Mouse (Mus musculus) frontal cortex, postnatal 25 days (tissue): ENCODE data around the gene Itgb4.

Source experiments
- DNase-seq, 2 experiments: peaks; one replicate each; pipeline ENCODE4 v3.0.0; 2022; ENCODE audit warnings: low spot score in 2 of 2

The Itgb4 gene

DNA sequence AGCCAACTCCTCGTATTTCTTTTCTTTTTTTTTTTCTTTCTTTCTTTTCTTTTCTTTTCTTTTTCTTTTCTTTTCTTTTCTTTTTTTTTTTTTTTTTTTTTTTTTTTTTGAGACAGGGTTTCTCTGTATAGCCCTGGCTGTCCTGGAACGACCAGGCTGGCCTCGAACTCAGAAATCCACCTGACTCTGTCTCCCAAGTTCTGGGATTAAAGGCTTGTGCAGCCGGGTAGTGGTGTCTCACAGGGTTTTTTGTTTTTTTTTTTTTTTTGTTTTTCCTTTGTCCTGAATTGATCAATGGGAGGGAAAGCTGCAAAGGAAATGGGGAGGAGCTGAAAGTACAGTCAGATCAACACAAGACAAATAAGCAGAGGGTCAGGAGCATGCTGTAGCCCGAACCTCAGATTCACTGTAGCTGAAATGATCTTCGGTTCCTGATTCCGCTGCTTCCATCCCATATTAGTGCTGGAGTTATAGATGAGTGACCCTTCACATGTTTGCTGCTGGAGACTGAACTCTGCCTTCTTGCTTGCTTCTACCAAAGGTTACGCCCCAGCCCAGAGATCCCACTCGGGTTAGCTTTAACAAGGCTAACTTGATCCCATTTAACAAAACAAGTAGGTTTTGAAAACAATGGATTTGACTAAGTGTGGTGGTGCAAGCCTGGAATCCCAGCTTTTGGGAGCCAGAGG, 53.8 kb downstream of the Itgb4 start:
- no peak for DNase-seq

- no peak for DNase-seq
These were observed 54.8 kb downstream of the Itgb4 start for GRCm38 (mm10) chr11:116029086-116029865.

DNA sequence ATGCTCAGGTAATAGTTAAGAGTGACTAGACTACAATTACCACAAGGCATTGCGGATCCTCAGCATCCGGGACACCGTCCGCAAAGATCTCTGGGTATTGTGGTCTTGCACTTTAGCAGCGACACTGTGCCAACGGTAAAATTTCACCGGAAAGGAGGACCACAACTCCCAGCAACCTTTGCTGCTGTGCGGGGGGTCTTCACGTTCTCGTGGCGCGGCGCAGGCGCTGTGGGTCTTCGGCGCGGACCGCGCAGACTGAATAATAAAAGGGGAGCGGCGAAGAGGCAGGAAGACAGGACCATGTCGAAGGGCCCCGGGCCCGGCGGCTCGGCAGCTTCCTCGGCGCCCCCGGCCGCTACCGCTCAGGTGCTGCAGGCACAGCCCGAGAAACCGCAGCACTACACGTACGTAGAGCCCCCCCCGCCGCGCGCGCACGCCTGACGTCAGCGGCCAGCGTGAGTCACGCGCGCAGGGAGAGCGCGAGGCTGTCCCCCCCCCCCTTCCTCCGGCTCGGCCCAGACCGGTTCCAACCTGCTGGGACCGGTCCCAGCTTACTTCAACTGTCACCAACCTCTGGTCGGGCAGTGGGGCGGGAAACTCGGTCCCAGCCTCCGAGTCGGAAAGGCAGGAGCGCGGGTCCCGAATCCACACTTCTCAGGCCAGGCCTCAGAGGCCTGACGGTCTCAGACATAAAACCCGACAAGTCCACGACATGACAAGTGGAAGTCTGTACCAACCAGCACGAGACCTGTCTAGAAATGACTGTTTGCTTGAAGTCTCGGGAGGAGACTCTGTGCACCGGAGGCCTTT, 55.8 kb downstream of the Itgb4 start, which contains the start of gene Unk:
TSS of gene Unk (plus strand) at position 235 of the 810 bp plus-strand sequence.
- DNase-seq: peak; percentile 94 to 95

GRCm38 (mm10) chr11:116030898-116031845, 56.7 kb downstream of the Itgb4 start:
- DNase-seq: peak in 1 of 2 experiments; percentile 17

GRCm38 (mm10) chr11:116034584-116034983, 60.1 kb downstream of the Itgb4 start:
- no peak for DNase-seq

- DNase-seq: no peak
These were observed 62.2 kb downstream of the Itgb4 start for GRCm38 (mm10) chr11:116036671-116037070.

GRCm38 (mm10) chr11:116037826-116038225, 63.3 kb downstream of the Itgb4 start:
- no peak for DNase-seq

- no peak for DNase-seq
These were observed 66.1 kb downstream of the Itgb4 start for GRCm38 (mm10) chr11:116040593-116040992.

GRCm38 (mm10) chr11:116041833-116042232, 67.3 kb downstream of the Itgb4 start:
- no peak for DNase-seq

- no peak for DNase-seq
These were observed 68.0 kb downstream of the Itgb4 start for GRCm38 (mm10) chr11:116042372-116043138.

GRCm38 (mm10) chr11:116043286-116043685, 68.8 kb downstream of the Itgb4 start:
- DNase-seq: no peak

- DNase-seq: no peak
These were observed 70.7 kb downstream of the Itgb4 start for GRCm38 (mm10) chr11:116045173-116045572.

- no peak for DNase-seq
These were observed 75.1 kb downstream of the Itgb4 start for GRCm38 (mm10) chr11:116049610-116050009.

DNA sequence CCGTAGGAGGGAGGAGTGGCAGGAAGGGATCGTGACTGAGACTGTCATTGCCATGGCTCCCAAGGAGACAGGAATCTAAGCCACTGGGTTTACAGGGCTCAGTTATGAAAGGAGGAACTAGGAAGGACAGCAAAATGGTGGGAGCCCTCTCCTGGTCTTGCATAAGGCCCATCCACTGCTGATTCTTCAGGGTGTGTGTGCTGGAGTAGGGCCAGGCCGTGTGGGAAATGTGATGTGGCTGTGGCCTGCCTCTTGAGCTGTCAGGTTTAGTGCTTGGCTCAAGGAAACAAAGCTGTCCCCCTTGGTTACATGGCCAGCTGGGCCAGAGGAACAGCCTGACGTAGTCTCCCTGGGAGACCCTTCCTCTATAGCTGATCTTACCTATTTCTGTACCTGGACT, 75.7 kb downstream of the Itgb4 start:
- DNase-seq: no peak

DNA sequence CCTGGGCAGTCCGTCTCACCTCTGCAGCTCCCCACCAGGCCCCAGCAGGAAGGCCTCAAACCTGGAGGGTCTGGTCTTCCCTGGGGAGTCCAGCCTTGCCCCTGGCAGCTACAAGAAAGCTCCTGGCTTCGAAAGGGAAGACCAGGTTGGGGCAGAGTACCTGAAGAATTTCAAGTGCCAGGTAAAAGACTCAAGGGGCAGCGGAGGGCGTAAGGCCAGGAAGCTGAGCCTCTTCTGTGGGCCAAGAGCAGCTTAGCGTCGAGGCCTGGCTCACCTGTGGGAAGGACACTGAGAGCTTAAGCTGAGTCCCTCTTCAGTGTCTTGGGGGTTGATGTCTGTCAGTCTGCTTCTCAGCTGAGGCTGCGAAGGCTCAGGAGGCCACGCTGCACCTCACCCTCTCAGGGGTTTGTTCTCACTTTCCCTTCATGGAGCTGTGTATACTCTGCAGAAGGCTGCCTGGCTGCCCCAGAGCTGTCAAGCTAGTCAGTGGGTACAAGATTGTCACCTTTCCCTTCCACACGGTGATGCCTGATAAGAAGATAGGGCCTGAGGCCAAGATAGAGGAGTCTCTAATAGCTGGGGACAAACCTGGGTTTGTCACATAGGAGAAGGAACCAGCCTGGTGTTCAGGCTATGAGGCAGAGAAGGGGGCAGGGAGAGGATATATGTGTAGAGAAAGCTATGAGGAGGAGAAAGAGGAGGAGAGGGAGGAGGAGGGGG, 79.2 kb downstream of the Itgb4 start:
- DNase-seq: no peak

GRCm38 (mm10) chr11:116055873-116056272, 81.4 kb downstream of the Itgb4 start:
- no peak for DNase-seq

DNA sequence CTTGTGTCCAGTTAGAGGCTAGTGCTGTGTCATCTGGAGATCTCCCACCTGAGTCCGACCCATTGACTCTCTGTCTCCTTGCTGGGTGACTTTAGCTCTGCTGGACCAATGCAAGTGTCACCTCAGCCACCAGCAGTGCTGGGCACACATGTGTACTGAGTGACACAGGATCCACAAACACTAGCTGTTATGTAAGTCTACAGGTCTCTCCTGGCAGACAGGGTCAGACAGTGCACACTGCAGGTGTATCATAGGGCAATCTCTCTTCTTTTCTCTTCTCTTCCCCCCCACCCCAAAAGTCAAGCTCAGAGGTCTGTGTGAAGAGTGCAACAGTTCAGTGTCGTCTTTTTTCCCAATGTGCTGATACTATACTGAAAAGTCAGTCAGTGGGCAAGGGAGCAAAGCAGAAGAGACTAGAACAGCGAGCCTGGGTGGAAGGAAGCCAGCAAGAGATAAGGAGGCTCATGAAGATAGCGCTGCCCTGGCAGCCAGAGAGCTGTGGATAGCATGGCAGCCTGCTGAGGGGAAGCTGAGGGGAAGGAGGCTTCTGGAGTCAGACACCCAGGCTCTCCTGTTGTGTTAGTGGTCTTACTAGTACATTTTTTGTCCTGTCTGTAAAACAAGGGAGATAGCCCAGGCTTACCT, 82.8 kb downstream of the Itgb4 start:
- no peak for DNase-seq
